30 mouse cellular contexts compared by ENCODE assay signal in the genomic region with DNA sequence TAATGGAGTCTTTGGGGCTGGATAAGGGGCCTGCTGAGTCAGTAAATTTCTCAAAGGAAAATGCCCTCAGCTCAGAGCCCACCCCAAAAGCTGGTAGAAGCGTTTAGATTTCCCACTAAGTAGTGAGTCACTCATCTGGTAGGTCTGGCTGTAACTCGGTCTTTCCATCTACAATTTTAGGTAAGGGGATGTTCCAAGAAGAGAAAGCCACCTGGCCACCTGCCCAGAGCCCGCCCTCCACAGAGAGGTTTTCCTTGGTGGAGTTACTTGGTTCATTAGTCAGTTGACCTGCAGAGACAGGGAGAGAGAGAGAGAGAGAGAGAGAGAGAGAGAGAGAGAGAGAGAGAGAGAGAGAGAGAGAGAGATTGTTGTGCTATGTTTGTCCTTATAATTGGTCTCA. TPM values are rescaled to one million over a fixed set of nuclear protein-coding genes. Genes with fewer than 3 reads are reported as not detected.
"Had no signal": no experiment of that assay in that cellular context is flagged by ENCODE, and none has a peak within 500 bp of the region (broad histone marks: within the 10 kb centered on the region; RNA-seq: fewer than 3 reads in every experiment).

No protein-coding gene starts in this region.

- H3K4me2 ChIP-seq: limb, embryonic 13.5 days; liver, embryonic 12.5 days; liver, embryonic 15.5 days; midbrain, embryonic 11.5 days; neural tube, embryonic 13.5 days; stomach, embryonic 15.5 days had no signal

- ATAC-seq: liver, embryonic 12.5 days had no signal

- H3K9me3 ChIP-seq: limb, embryonic 10.5 days; limb, embryonic 13.5 days; liver, embryonic 12.5 days; liver, embryonic 15.5 days; neural tube, embryonic 13.5 days; stomach, embryonic 15.5 days had no signal

- H3K27me3 ChIP-seq: limb, embryonic 13.5 days; liver, embryonic 12.5 days; liver, embryonic 15.5 days; neural tube, embryonic 13.5 days; stomach, embryonic 15.5 days had no signal

- H3K9ac ChIP-seq: limb, embryonic 13.5 days; liver, embryonic 12.5 days; liver, embryonic 15.5 days; neural tube, embryonic 13.5 days; stomach, embryonic 15.5 days had no signal

- H3K27ac ChIP-seq: limb, embryonic 10.5 days; limb, embryonic 13.5 days; liver, embryonic 12.5 days; liver, embryonic 15.5 days; neural tube, embryonic 13.5 days; stomach, embryonic 15.5 days had no signal

- H3K36me3 ChIP-seq: limb, embryonic 10.5 days; limb, embryonic 13.5 days; liver, embryonic 12.5 days; liver, embryonic 15.5 days; stomach, embryonic 15.5 days had no signal

- H3K4me3 ChIP-seq: limb, embryonic 10.5 days; limb, embryonic 13.5 days; liver, embryonic 12.5 days; liver, embryonic 15.5 days; neural tube, embryonic 13.5 days; stomach, embryonic 15.5 days had no signal

- DNase-seq: kidney, adult 18-20 months; kidney, adult 9 months; kidney, postnatal 14 days; kidney, postnatal 4 days; liver; lung, adult 18-20 months; lung, postnatal 14 days; lung, postnatal 4 days; midbrain, embryonic 14.5 days; retina, postnatal 1 day; spleen, adult 18-20 months; thymus, postnatal 25 days had no signal

RNA-seq across cellular contexts. Expression of gene Il3, which starts 50.7 kb away (rescaled TPM):
- total RNA-seq: layer of hippocampus, adult 18-20 months; layer of hippocampus, postnatal 36 days; left cerebral cortex, adult 8-10 months; left cerebral cortex, postnatal 25 days; megakaryocyte progenitor cell, adult 5-6 weeks; megakaryocyte-erythroid progenitor cell, adult 5-6 weeks; midbrain, postnatal 0 days; neutrophil, adult 5-6 weeks had no signal
- polyA plus RNA-seq: kidney, embryonic 16.5 days; limb, embryonic 10.5 days; limb, embryonic 13.5 days; liver, embryonic 12.5 days; liver, embryonic 15.5 days; lung, embryonic 16.5 days; midbrain, embryonic 11.5 days; midbrain, embryonic 14.5 days; midbrain, postnatal 0 days; neural tube, embryonic 13.5 days; stomach, embryonic 15.5 days had no signal

RNA-seq across cellular contexts. Expression of gene Meikin, which starts 52.7 kb away (rescaled TPM):
- total RNA-seq: layer of hippocampus, adult 18-20 months; layer of hippocampus, postnatal 36 days; left cerebral cortex, adult 8-10 months; left cerebral cortex, postnatal 25 days; megakaryocyte progenitor cell, adult 5-6 weeks; megakaryocyte-erythroid progenitor cell, adult 5-6 weeks; midbrain, postnatal 0 days; neutrophil, adult 5-6 weeks had no signal
- polyA plus RNA-seq: kidney, embryonic 16.5 days; limb, embryonic 10.5 days; limb, embryonic 13.5 days; liver, embryonic 12.5 days; liver, embryonic 15.5 days; lung, embryonic 16.5 days; midbrain, embryonic 11.5 days; midbrain, embryonic 14.5 days; midbrain, postnatal 0 days; neural tube, embryonic 13.5 days; stomach, embryonic 15.5 days; thymus, postnatal 0 days had no signal
